Mouse (Mus musculus): ENCODE results near the gene Pde4b. TPM values are rescaled to one million over a fixed set of nuclear protein-coding genes. Genes with fewer than 3 reads are reported as not detected.

The Pde4b gene
- total RNA-seq, 2 experiments from 2014 or later: 129 to 140 TPM

GRCm38 (mm10) chr4:102545226-102545625, 457.9 kb downstream of the Pde4b start:
- DNase-seq (ENCODE audit: low spot score in 2 of 2): no peak
- intact Hi-C loops (cut with DNase I): no loop called here

- intact Hi-C loops (cut with DNase I): no loop called here
- no peak for DNase-seq (ENCODE audit: low spot score in 2 of 2)
These were observed 468.2 kb downstream of the Pde4b start for GRCm38 (mm10) chr4:102555566-102555965.

- no peak for DNase-seq (ENCODE audit: low spot score in 2 of 2)
- intact Hi-C loops (cut with DNase I): no loop called here
These were observed 469.7 kb downstream of the Pde4b start for GRCm38 (mm10) chr4:102557006-102557405.

- no peak for DNase-seq (ENCODE audit: low spot score in 2 of 2)
- intact Hi-C loops (cut with DNase I): no loop called here
These were observed 470.3 kb downstream of the Pde4b start for GRCm38 (mm10) chr4:102557508-102558220.

GRCm38 (mm10) chr4:102558328-102558727, 471.0 kb downstream of the Pde4b start:
- intact Hi-C loops (cut with DNase I): no loop called here
- no peak for DNase-seq (ENCODE audit: low spot score in 2 of 2)

- intact Hi-C loops (cut with DNase I): no loop called here
These were observed 473.4 kb downstream of the Pde4b start for GRCm38 (mm10) chr4:102560676-102561280.

GRCm38 (mm10) chr4:102563273-102563855, 476.0 kb downstream of the Pde4b start:
- intact Hi-C loops (cut with DNase I): no loop called here
- DNase-seq (ENCODE audit: low spot score in 2 of 2): no peak

More at GRCm38 (mm10) chr4:102560676-102561280, 473.4 kb downstream of the Pde4b start:
- DNase-seq (ENCODE audit: low spot score in 2 of 2): no peak

- DNase-seq (ENCODE audit: low spot score in 2 of 2): no peak
- intact Hi-C loops (cut with DNase I): no loop called here
These were observed 476.9 kb downstream of the Pde4b start for GRCm38 (mm10) chr4:102564286-102564685.

- DNase-seq (ENCODE audit: low spot score in 2 of 2): no peak
- intact Hi-C loops (cut with DNase I): no loop called here
These were observed 479.1 kb downstream of the Pde4b start for GRCm38 (mm10) chr4:102566421-102566820.

- intact Hi-C loops (cut with DNase I): no loop called here
- no peak for DNase-seq (ENCODE audit: low spot score in 2 of 2)
These were observed 479.8 kb downstream of the Pde4b start for GRCm38 (mm10) chr4:102567111-102567510.

GRCm38 (mm10) chr4:102567676-102568254, 480.4 kb downstream of the Pde4b start:
- DNase-seq (ENCODE audit: low spot score in 2 of 2): no peak
- intact Hi-C loops (cut with DNase I): loop anchor here (2.0 kb wide), 1 partner anchor 57 kb away; no protein-coding TSS in a partner anchor

GRCm38 (mm10) chr4:102568591-102568990, 481.2 kb downstream of the Pde4b start:
- intact Hi-C loops (cut with DNase I): loop anchor here (2.0 kb wide), 1 partner anchor 58 kb away; no protein-coding TSS in a partner anchor
- DNase-seq (ENCODE audit: low spot score in 2 of 2): no peak

- DNase-seq (ENCODE audit: low spot score in 2 of 2): no peak
- intact Hi-C loops (cut with DNase I): loop anchor here (2.0 kb wide), 1 partner anchor 58 kb away; no protein-coding TSS in a partner anchor
These were observed 481.8 kb downstream of the Pde4b start for GRCm38 (mm10) chr4:102569101-102569583.

- intact Hi-C loops (cut with DNase I): loop anchor here (2.0 to 5.0 kb wide), 2 partner anchors 38 to 59 kb away; no protein-coding TSS in a partner anchor
These were observed 482.8 kb downstream of the Pde4b start for GRCm38 (mm10) chr4:102569950-102570765.

GRCm38 (mm10) chr4:102570766-102571411, 483.5 kb downstream of the Pde4b start:
- no peak for DNase-seq (ENCODE audit: low spot score in 2 of 2)
- intact Hi-C loops (cut with DNase I): loop anchor here (5.0 kb wide), 1 partner anchor 39 kb away; no protein-coding TSS in a partner anchor

More at GRCm38 (mm10) chr4:102569950-102570765, 482.8 kb downstream of the Pde4b start:
- DNase-seq (ENCODE audit: low spot score in 2 of 2): peak in 1 of 2 experiments; percentile 35

- intact Hi-C loops (cut with DNase I): loop anchor here (5.0 kb wide), 1 partner anchor 40 kb away; no protein-coding TSS in a partner anchor
- no peak for DNase-seq (ENCODE audit: low spot score in 2 of 2)
These were observed 484.7 kb downstream of the Pde4b start for GRCm38 (mm10) chr4:102572031-102572430.

GRCm38 (mm10) chr4:102572591-102572990, 485.2 kb downstream of the Pde4b start:
- DNase-seq (ENCODE audit: low spot score in 2 of 2): no peak
- intact Hi-C loops (cut with DNase I): loop anchor here (5.0 kb wide), 1 partner anchor 40 kb away; no protein-coding TSS in a partner anchor

- DNase-seq (ENCODE audit: low spot score in 2 of 2): no peak
- intact Hi-C loops (cut with DNase I): loop anchor here (5.0 kb wide), 1 partner anchor 41 kb away; no protein-coding TSS in a partner anchor
These were observed 486.0 kb downstream of the Pde4b start for GRCm38 (mm10) chr4:102573361-102573781.

Measured in left cerebral cortex, postnatal 36 days (tissue).